Mouse (Mus musculus) liver, postnatal 0 days (tissue): ENCODE results near the gene Zfp768. TPM values are rescaled to one million over a fixed set of nuclear protein-coding genes. Genes with fewer than 3 reads are reported as not detected.

Source experiments
- ATAC-seq: fragments of 200-750 bp; cut with Nextera tagmentation; 2 replicates; pipeline ENCODE4 v1.8.0; 2017; ENCODE audit warnings: mild to moderate bottlenecking, moderate library complexity
- DNase-seq: peaks from one replicate; pipeline ENCODE4 v3.0.0-alpha.2; 2016
- H3K27ac ChIP-seq: fragments of 300-500 bp; sonication (generic); 2 replicates; pipeline ENCODE4 v1.5.1; 2014; ENCODE audit warnings: antibody characterized with exemption, moderate library complexity, mild to moderate bottlenecking, low read depth
- H3K27me3 ChIP-seq: fragments of 300-500 bp; sonication (generic); 2 replicates; pipeline ENCODE4 v1.6.1; 2014; ENCODE audit warnings: low read length, control low read depth, mixed read lengths; ENCODE audit not compliant: insufficient read depth
- H3K36me3 ChIP-seq: fragments of 300-500 bp; sonication (generic); replicated peaks from 2 replicates; pipeline ENCODE4 v1.6.1; 2014; ENCODE audit warnings: mild to moderate bottlenecking, control low read depth, low read length, moderate library complexity, mixed read lengths; ENCODE audit not compliant: insufficient read depth
- H3K4me1 ChIP-seq: fragments of 300-500 bp; sonication (generic); 2 replicates; pipeline ENCODE4 v1.6.1; 2014; ENCODE audit warnings: antibody characterized with exemption, mild to moderate bottlenecking, control low read depth; ENCODE audit not compliant: insufficient read depth
- H3K4me2 ChIP-seq: fragments of 300-500 bp; sonication (generic); 2 replicates; pipeline ENCODE4 v1.6.1; 2014; ENCODE audit warnings: low read depth, mild to moderate bottlenecking, low read length, moderate library complexity, mixed read lengths
- H3K4me3 ChIP-seq: fragments of 300-500 bp; sonication (generic); 2 replicates; pipeline ENCODE4 v1.5.1; 2014; ENCODE audit warnings: low read depth, low read length
- H3K9ac ChIP-seq: fragments of 300-500 bp; sonication (generic); replicated peaks from 2 replicates; pipeline ENCODE4 v1.6.1; 2014; ENCODE audit warnings: mild to moderate bottlenecking, moderate library complexity
- H3K9me3 ChIP-seq: fragments of 300-500 bp; sonication (generic); 2 replicates; pipeline ENCODE4 v1.6.1; 2016; ENCODE audit warnings: mild to moderate bottlenecking, control low read depth, low read length, mixed read lengths
- CTCF ChIP-seq: sonication (generic); IDR thresholded peaks from 2 replicates; pipeline ENCODE4 v1.5.1; 2016; ENCODE audit warnings: antibody characterized with exemption, low read depth
- EP300 ChIP-seq: IDR thresholded peaks from 2 replicates; pipeline ENCODE4 v1.6.1; 2016; ENCODE audit warnings: antibody characterized with exemption, low read depth, mild to moderate bottlenecking
- WGBS: fragments of 180-500 bp; shearing (Covaris S2); extraction: QIAGEN DNeasy Blood & Tissue Kit; methylation state at CpG from one replicate; pipeline ENCODE4 v1.1.7; 2014; ENCODE audit not compliant: insufficient replicate concordance; 5-methylcytosine and 5-hydroxymethylcytosine counted together
- polyA plus RNA-seq: library from polyadenylated mRNA; unstranded; fragments of >200 nt; fragmentation: Nextera tagmentation; extraction: Ambion mirVana; gene quantifications from 2 replicates; pipeline ENCODE4 v1.2.1, GENCODE M21; 2015

The Zfp768 gene
- polyA plus RNA-seq, 1 experiment from 2014 or later = 4.8 TPM

DNA sequence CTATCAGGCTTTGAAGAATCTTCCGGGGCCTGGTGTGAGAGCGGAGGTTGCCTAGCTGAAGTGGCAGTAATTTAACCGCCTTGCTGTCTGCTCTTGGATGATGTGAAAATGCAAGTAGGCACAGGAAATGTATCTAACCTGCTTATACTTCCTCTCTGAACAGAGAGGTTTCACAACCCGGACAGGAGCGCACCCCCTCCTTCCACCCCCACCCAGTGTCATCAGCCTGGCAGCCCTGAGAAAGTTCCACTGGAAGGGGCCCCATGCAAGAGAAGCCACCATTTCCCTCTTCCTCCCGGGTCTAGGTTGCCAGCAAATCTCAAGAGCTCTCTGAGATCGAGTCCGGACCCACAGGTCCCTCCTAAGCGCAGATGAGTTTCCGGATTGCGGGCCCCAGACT lies 49.3 kb downstream of the Zfp768 start, which contains the start of gene Itgal:
Gene Itgal, plus strand, starts transcription at position 163 of the 400 bp plus-strand sequence.
- Histone ChIP-seq H3K27me3 (no peaks in the 10 kb centered on the region), H3K4me3 (peak within 1 kb of the TSS; percentile 16), H3K4me1 (no peaks in the 10 kb centered on the region), H3K27ac (peak within 1 kb of the TSS; percentile 61), H3K4me2 (peak within 1 kb of the TSS; percentile 44), H3K9me3 (no peaks in the 10 kb centered on the region), H3K9ac (no peak within 1 kb of the TSS; the same call in 1 of the 2 replicates), H3K36me3 (no peaks in the 10 kb centered on the region)
- WGBS = 29% methylated on average over 11 of the region's 11 CpGs
- peak; percentile 62 for DNase-seq
- peak; percentile 62; the same call in 1 of the 2 replicates for ATAC-seq
- TF ChIP-seq EP300 (no peak), CTCF (no peak)

Other genes with a start within 250 kb of the Zfp768 start
- gene Qprt, start 223.4 kb downstream of the Zfp768 start, polyA plus RNA-seq = 148 and 151 TPM in 2 replicates
- gene Spn, start 207.8 kb downstream of the Zfp768 start, polyA plus RNA-seq = 4.9 and 5.6 TPM in 2 replicates
- 11.5 and 14.0 TPM in 2 replicates for gene Cd2bp2, start 149.5 kb downstream of the Zfp768 start, polyA plus RNA-seq
- 8.3 and 8.6 TPM in 2 replicates for gene Tbc1d10b, start 137.1 kb downstream of the Zfp768 start, polyA plus RNA-seq
- gene Mylpf, start 136.7 kb downstream of the Zfp768 start, polyA plus RNA-seq = 19.7 and 94.3 TPM in 2 replicates
- gene Zfp553, start 112.5 kb downstream of the Zfp768 start, polyA plus RNA-seq = 4.0 and 5.3 TPM in 2 replicates
- gene Sept1, start 112.5 kb downstream of the Zfp768 start, polyA plus RNA-seq = 16.7 and 17.3 TPM in 2 replicates
- gene Zfp771, start 101.3 kb downstream of the Zfp768 start, polyA plus RNA-seq = 15.5 and 17.8 TPM in 2 replicates
- gene Dctpp1, start 84.9 kb downstream of the Zfp768 start, polyA plus RNA-seq = 96.8 and 107 TPM in 2 replicates
- gene Sephs2, start 71.5 kb downstream of the Zfp768 start, polyA plus RNA-seq = 712 and 714 TPM in 2 replicates
- 5.9 and 6.8 TPM in 2 replicates for gene Itgal, start 49.3 kb downstream of the Zfp768 start, polyA plus RNA-seq
- 1.5 TPM in 2 replicates for gene Zfp747, start 30.5 kb upstream of the Zfp768 start, polyA plus RNA-seq
- 0.89 and 1.2 TPM in 2 replicates for gene 9130019O22Rik, start 41.6 kb upstream of the Zfp768 start, polyA plus RNA-seq
- 1.9 and 2.6 TPM in 2 replicates for gene E430018J23Rik, start 48.0 kb upstream of the Zfp768 start, polyA plus RNA-seq
- 0.98 and 1.1 TPM in 2 replicates for gene Zfp764, start 61.2 kb upstream of the Zfp768 start, polyA plus RNA-seq
- gene Zfp688, start 76.5 kb upstream of the Zfp768 start, polyA plus RNA-seq = 8.7 and 10.1 TPM in 2 replicates
- 1.4 and 1.5 TPM in 2 replicates for gene Zfp689, start 103.6 kb upstream of the Zfp768 start, polyA plus RNA-seq
- gene Prr14, start 114.0 kb upstream of the Zfp768 start, polyA plus RNA-seq = 16.0 and 17.6 TPM in 2 replicates
- gene Fbrs, start 133.6 kb upstream of the Zfp768 start, polyA plus RNA-seq = 4.7 TPM in 2 replicates
- 6.7 and 7.7 TPM in 2 replicates for gene Srcap, start 166.4 kb upstream of the Zfp768 start, polyA plus RNA-seq
- gene Gm42715, start 174.0 kb upstream of the Zfp768 start, polyA plus RNA-seq = 3.6 and 4.1 TPM in 2 replicates
- 3.3 and 3.5 TPM in 2 replicates for gene Tmem265, start 215.8 kb upstream of the Zfp768 start, polyA plus RNA-seq
- 14.5 and 17.0 TPM in 2 replicates for gene Phkg2, start 227.8 kb upstream of the Zfp768 start, polyA plus RNA-seq
- 4.4 and 4.7 TPM in 2 replicates for gene Ccdc189, start 243.0 kb upstream of the Zfp768 start, polyA plus RNA-seq
- 10.3 and 12.4 TPM in 2 replicates for gene Rnf40, start 243.2 kb upstream of the Zfp768 start, polyA plus RNA-seq